Mouse (Mus musculus): ENCODE results near the gene Lmod3.

Gene Lmod3

GRCm38 (mm10) chr6:97200437-97200836, 52.1 kb downstream of the Lmod3 start:
- in situ Hi-C loops (cut with MboI, MseI) = loop anchor here (5.0 kb wide), 1 partner anchor 53 kb away; the partner anchor contains the start of gene Eogt
